Mouse (Mus musculus): Measurements from ENCODE around the gene Muc16.

Gene Muc16

DNA sequence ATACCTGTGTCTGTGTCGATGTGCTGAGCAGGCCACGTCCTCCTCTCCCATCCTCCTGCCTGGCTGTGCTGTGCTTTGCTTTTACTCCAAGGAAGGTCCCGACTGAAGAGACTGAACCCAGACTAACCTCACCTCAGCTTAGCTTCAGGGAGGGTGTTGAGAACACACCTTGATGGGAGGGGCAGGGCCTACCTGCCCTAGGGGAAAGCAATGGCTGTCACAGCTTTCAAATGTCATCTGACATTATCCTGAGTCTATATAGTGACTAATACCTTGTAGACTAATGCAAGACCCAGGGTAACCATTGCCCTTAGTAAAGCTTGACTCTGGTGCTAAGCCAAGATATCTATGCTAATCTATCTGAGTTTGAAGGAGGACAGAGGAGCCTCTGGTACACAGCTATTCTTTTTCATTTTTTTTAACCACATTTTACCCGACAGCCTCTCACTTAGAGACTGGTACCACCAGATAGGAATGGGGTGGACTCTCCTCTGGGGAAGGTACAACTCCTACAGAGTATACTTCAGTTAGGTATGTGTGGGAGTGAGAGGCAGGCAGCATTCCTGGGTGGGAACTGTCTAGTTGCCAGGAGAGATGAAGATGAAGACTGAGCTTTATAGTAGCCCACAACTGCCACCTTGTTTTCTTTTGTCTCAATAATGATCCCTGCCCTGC lies at the start of gene Muc16:
Gene Muc16 (minus strand): TSS at position 51 of the 675 bp plus-strand sequence.
- in situ Hi-C loops (cut with MboI; ENCODE audit: low sequenced_read_pairs) = no loop called here

DNA sequence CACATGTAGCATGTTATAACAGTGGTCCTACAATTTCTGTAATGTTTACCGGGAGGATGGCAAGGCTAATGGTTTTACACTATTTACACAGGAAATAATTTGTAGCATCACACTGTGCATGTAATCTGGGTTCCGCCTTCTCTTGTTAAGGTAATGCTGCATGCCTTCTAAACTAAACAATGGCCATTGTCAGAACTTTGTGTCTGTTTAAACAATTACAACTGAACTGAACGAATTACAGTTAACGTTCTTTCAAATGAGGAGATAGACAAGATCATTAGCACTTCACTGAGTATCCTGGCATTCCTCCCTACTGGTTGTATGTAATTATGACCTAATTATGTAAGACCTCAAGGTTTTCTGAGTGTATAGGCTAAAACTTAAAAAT lies 48.4 kb upstream of the Muc16 start:
- in situ Hi-C loops (cut with MboI; ENCODE audit: low sequenced_read_pairs) = no loop called here

DNA sequence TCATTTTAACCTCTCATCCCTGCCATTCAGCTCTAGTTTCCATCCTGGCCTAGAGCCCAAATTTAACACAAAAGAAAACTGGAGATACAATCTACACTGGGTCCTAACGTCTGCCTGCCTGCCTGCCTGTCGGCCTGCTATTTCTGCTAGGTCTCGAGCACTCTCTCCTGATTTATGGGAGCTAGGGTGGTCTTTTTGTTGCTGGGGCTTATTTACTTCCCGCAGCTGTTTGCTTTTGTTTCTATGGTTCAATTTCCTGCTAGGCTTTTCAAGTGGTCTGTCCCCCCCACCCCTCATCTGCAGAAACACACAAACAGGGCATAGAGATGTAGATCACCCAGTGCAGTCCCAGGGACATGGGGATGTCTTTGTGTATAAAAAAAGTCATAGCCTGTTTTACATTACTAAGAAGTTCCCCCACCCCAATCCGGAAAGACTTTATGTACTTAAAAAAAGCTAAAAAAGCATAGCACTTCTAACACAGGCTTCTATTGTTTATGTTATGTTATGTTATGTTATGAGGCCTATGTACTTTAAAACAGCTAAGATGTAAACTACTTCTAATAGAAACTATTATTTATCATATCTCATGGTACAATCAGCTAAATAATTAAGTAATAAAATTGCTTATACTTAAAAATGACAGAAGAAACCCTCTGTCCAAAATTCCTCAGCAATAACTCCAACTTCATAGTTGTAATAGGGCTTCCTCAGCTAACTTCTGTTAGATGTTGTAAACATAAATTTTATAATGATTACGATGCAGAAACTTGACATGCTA lies 47.8 kb upstream of the Muc16 start:
- in situ Hi-C loops (cut with MboI; ENCODE audit: low sequenced_read_pairs) = no loop called here

DNA sequence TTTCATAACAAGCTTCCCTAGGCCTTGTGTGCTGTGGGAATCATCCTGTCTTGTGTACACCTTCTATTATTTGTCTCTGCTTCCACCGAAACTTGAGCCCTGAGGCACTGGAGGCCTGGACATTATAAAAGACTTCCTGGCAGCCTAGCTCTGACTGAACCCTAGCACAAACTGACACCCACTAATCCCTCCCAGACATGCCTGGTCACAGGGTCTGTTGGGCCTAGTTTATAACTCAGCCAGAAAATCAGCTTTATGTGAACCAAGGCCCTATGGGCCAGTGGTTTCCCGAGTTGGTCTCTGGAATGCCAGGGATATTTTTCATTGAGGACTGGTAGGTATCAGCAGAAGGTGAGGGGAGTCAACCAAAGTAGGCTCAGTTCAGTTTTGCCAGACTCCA lies 46.7 kb upstream of the Muc16 start:
- in situ Hi-C loops (cut with MboI; ENCODE audit: low sequenced_read_pairs) = no loop called here

DNA sequence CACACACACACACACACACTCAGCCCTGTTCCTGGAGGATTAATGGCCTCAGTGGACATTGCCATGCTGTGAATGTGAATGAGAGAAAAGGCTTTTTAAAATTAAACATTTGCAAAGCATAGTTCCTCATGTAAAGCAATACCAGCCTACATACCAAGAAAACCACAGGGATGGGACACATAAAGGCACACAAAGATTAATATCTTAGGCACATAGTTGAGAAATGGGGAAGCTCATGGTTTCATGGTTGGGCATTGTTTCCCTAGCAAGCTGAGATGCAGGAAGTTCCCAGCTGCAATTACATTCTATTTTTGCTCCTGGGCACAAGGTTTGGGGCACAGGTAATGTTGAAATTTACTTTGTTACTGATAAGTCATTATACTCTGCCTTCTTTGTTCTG lies 31.3 kb upstream of the Muc16 start:
- in situ Hi-C loops (cut with MboI; ENCODE audit: low sequenced_read_pairs) = no loop called here

DNA sequence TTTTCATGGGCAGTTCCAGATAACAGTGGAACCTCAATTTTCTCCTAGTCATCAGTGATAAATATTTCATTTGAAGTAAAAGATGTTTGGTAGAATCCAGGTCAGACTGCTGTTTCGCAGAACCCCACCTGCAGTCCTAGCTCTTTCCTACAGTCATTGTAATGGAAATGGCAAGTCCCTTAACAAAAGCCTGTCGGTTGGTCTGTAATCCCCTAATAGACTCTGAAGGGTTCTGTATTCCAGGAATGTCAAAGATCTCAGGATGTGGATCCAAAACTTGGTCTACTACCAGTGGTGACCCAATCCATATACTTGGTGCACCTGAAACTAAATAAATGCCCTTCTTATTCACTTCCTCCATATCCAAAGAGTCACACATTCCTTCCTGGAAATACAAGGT lies 76.0 kb downstream of the Muc16 start:
- in situ Hi-C loops (cut with MboI; ENCODE audit: low sequenced_read_pairs) = no loop called here

DNA sequence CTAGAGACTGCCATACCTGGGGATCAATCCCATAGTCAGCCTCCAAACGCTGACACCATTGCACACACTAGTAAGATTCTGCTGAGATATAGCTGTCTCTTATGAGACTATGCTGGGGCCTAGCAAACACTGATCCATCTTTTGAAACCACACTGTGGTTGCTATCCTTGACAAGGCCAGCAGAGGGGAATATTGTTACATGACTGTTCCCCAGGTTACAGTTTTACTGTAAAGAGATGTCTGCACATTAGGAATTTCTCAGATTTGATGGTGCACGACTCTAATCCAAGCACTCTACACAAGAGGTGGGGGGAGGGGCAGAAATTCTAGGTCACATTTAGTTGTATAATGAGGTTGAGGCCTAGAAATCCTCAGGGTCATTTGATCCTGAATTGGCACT lies 166.2 kb downstream of the Muc16 start:
- in situ Hi-C loops (cut with MboI; ENCODE audit: low sequenced_read_pairs) = no loop called here

DNA sequence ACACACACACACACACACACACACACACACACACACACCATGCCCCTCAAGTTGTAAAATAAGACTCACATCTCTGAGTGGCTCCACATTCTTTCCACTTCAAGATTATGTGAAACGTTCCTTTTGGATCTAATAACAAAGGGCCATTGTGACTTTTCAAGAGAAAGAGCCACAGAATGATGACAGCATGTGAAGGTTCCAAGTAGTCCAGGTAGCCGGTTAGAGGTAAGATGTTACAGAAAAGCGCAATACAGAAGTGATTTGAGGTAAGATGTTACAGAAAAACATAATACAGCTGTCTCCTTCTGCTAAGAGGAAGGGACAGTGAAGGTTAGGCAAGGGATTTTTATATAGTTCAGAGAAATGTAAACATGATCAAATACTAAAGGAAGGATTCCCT lies 196.2 kb downstream of the Muc16 start, which contains the start of the genes Zfp558 and Mbd3l1:
Gene Zfp558 (minus strand): TSS at position 101 of the 400 bp plus-strand sequence.
Gene Mbd3l1 (plus strand): TSS at position 192 of the 400 bp plus-strand sequence.
- in situ Hi-C loops (cut with MboI; ENCODE audit: low sequenced_read_pairs) = no loop called here

DNA sequence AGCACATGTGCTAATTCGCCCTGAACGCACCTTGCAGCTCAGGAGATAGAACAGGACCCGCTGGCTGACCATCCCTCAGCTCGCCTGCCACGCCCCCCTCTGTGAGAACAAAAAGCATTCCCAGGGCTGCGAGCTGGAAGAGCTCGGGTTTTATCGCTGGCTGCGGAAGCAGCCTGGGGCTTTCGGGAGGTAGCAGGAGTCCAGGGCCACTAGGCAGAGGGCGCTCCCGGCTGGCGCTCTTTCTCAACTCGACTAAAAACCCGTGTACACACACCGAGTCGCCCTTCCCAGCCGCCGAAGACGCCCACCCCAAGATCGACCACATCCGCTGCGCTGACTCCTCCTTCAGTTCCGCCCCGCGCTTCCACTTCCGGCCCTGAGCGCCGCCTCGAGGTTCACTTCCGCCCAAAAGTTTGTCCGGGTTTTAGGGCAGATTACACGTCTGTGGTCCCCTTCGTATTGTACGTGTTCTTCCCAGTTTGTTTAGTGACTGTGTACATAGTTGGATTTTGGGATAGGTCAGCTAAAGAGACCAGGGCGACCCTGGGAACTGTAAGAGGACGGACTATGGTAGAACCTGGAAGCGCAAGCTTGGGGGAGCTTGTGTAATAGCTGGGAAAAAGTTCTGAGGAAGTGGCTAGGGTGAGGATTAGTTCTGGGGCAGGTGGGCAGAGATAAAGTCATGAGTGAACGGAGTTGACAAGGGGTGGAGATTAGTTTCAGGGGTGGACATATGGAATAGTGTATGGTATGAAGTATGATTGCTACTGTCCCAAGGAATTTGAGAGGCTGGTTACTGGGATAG lies 200.8 kb downstream of the Muc16 start:
- in situ Hi-C loops (cut with MboI; ENCODE audit: low sequenced_read_pairs) = no loop called here

DNA sequence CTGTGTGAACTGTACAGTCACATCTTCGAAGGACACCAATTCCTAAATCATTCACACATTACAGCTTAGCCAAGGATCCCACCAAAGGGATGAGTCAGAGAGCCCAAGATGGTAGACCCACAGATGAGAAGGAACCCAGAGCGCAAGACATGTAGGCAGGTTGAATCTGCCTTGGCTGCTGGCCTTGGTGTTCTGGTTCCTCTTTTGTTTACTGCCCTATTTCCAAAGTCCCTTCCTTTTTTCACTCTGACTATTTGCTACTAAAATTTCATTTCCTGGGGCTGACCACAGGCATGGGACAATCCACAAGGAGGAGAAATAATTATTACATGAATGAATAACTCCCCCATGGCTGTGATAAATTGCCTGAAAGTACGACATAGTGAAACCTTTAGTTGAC lies 206.3 kb downstream of the Muc16 start:
- in situ Hi-C loops (cut with MboI; ENCODE audit: low sequenced_read_pairs) = no loop called here

DNA sequence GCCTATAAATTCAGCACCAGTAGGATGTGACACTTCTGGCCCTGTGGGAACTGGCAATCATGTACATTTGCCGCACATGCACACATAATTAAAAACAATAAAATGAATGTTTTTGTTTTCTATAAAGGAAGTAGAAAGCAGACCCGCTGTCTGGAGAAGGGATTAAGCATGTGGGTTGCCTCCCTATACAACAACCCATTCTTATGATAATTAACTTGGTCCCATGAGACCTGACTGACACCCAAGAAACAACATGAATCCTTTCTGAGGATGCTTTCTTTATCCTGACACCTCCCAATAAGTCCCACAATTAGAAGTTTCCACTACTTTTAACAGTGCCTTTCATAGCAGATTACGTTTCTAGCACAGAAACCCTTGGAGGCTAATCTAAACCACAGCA lies 207.0 kb downstream of the Muc16 start:
- in situ Hi-C loops (cut with MboI; ENCODE audit: low sequenced_read_pairs) = no loop called here

DNA sequence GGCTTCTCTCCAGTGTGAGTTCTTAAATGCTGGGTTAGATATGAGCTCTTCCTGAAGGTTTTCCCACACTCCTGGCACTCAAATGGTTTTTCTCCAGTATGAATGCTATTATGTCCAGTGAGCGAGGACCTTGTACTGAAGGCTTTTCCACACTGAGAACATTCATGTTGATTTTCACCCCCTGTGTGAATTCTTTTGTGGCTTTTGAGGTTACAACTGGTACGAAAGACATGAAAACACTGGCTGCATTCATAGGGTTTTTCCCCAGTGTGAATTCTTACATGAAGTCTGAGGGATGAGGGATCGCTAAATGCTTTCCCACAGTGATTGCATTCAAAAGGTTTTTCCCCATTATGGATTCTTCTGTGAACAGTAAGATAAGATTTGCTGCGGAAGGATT lies 217.8 kb downstream of the Muc16 start:
- in situ Hi-C loops (cut with MboI; ENCODE audit: low sequenced_read_pairs) = no loop called here
